Mouse (Mus musculus) C2C12 (cell line): ENCODE measurements around the gene 2010111I01Rik.

Source experiments
- CEBPB ChIP-seq: IDR thresholded peaks from one replicate; pipeline ENCODE4 v1.6.1; 2011; ENCODE audit warnings: low read depth, mild to moderate bottlenecking, control low read depth, moderate library complexity
- CTCF ChIP-seq: IDR thresholded peaks from one replicate; pipeline ENCODE4 v1.5.1; 2011; ENCODE audit not compliant: control insufficient read depth, insufficient read depth, insufficient read length

DNA sequence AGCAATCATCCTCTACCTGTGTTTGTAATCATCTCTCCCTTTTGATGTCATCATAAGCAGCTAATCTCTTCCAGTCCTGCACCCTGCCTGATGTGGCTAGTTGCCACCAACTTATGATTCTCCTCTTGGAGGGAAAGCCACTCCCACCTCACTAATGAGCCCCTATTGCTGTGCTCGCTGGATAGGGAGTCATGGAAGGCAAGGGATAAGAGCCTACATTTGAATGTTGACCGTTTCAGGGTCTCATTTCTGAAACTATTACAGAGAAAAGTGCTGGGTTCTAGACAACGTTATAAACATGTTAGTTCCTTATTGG lies 109.9 kb downstream of the 2010111I01Rik start:
- TF ChIP-seq CTCF: no peak
- TF ChIP-seq CEBPB: no peak
